Mouse (Mus musculus): ENCODE results near the gene Rab14. TPM values are rescaled to one million over a fixed set of nuclear protein-coding genes. Genes with fewer than 3 reads are reported as not detected.

Rab14 gene
- polyA plus RNA-seq, 1 experiment from 2014 or later: 308 TPM

- no peak for ATAC-seq (ENCODE audit: low FRiP score, low TSS enrichment)
- H3K4me1 ChIP-seq (ENCODE audit: control insufficient read depth, insufficient read depth, low read length): no peaks in the 10 kb centered on the region
- no peak overlapping the region for H3K4me3 ChIP-seq (ENCODE audit: low read length)
- H3K36me3 ChIP-seq (ENCODE audit: control insufficient read depth, insufficient read depth, low read length): peaks cover 67% of the 10 kb centered on the region
- no peak overlapping the region for H3K4me2 ChIP-seq (replicated peaks; ENCODE audit: low read depth, low read length)
- WGBS: 93% methylated on average over 5 of the region's 5 CpGs
- H3K9ac ChIP-seq (ENCODE audit: low read depth, low read length): no peak overlapping the region
- no peaks in the 10 kb centered on the region for H3K27me3 ChIP-seq (ENCODE audit: control insufficient read depth, insufficient read depth, low read length)
- no peak overlapping the region for H3K27ac ChIP-seq (ENCODE audit: low read depth, low read length)
- H3K9me3 ChIP-seq (ENCODE audit: control insufficient read depth, low read length): no peaks in the 10 kb centered on the region
Observed at GRCm38 (mm10) chr2:35188929-35189328, 12.0 kb downstream of the Rab14 start.

- H3K27me3 ChIP-seq (ENCODE audit: control insufficient read depth, insufficient read depth, low read length): no peaks in the 10 kb centered on the region
- ATAC-seq (ENCODE audit: low FRiP score, low TSS enrichment): no peak
- H3K4me1 ChIP-seq (ENCODE audit: control insufficient read depth, insufficient read depth, low read length): no peaks in the 10 kb centered on the region
- no peaks in the 10 kb centered on the region for H3K9me3 ChIP-seq (ENCODE audit: control insufficient read depth, low read length)
- no peak overlapping the region for H3K27ac ChIP-seq (ENCODE audit: low read depth, low read length)
- peaks cover 79% of the 10 kb centered on the region for H3K36me3 ChIP-seq (ENCODE audit: control insufficient read depth, insufficient read depth, low read length)
- no peak overlapping the region for H3K4me2 ChIP-seq (replicated peaks; ENCODE audit: low read depth, low read length)
- no peak overlapping the region for H3K4me3 ChIP-seq (ENCODE audit: low read length)
- 76% methylated on average over 6 of the region's 6 CpGs for WGBS
- no peak overlapping the region for H3K9ac ChIP-seq (ENCODE audit: low read depth, low read length)
Observed at GRCm38 (mm10) chr2:35183115-35183673, 17.7 kb downstream of the Rab14 start.

GRCm38 (mm10) chr2:35178153-35178552 is 22.8 kb downstream of the Rab14 start:
- ATAC-seq (ENCODE audit: low FRiP score, low TSS enrichment): no peak
- H3K27ac ChIP-seq (ENCODE audit: low read depth, low read length): no peak overlapping the region
- no peaks in the 10 kb centered on the region for H3K9me3 ChIP-seq (ENCODE audit: control insufficient read depth, low read length)
- WGBS: 85% methylated on average over 3 of the region's 3 CpGs
- no peaks in the 10 kb centered on the region for H3K27me3 ChIP-seq (ENCODE audit: control insufficient read depth, insufficient read depth, low read length)
- no peaks in the 10 kb centered on the region for H3K4me1 ChIP-seq (ENCODE audit: control insufficient read depth, insufficient read depth, low read length)
- no peak overlapping the region for H3K4me2 ChIP-seq (replicated peaks; ENCODE audit: low read depth, low read length)
- H3K4me3 ChIP-seq (ENCODE audit: low read length): no peak overlapping the region
- peaks cover 83% of the 10 kb centered on the region for H3K36me3 ChIP-seq (ENCODE audit: control insufficient read depth, insufficient read depth, low read length)
- no peak overlapping the region for H3K9ac ChIP-seq (ENCODE audit: low read depth, low read length)

GRCm38 (mm10) chr2:35175281-35176065 is 25.4 kb downstream of the Rab14 start:
- Histone ChIP-seq H3K9ac (ENCODE audit: low read depth, low read length) (no peak overlapping the region), H3K4me2 (replicated peaks; ENCODE audit: low read depth, low read length) (no peak overlapping the region), H3K4me1 (ENCODE audit: control insufficient read depth, insufficient read depth, low read length) (no peaks in the 10 kb centered on the region), H3K27ac (ENCODE audit: low read depth, low read length) (no peak overlapping the region), H3K27me3 (ENCODE audit: control insufficient read depth, insufficient read depth, low read length) (no peaks in the 10 kb centered on the region), H3K4me3 (ENCODE audit: low read length) (no peak overlapping the region), H3K9me3 (ENCODE audit: control insufficient read depth, low read length) (no peaks in the 10 kb centered on the region), H3K36me3 (ENCODE audit: control insufficient read depth, insufficient read depth, low read length) (peaks cover 91% of the 10 kb centered on the region)
- WGBS: 93% methylated on average over 12 of the region's 12 CpGs
- no peak for ATAC-seq (ENCODE audit: low FRiP score, low TSS enrichment)

- no peak overlapping the region for H3K27ac ChIP-seq (ENCODE audit: low read depth, low read length)
- ATAC-seq (ENCODE audit: low FRiP score, low TSS enrichment): no peak
- H3K4me3 ChIP-seq (ENCODE audit: low read length): no peak overlapping the region
- H3K9me3 ChIP-seq (ENCODE audit: control insufficient read depth, low read length): no peaks in the 10 kb centered on the region
- H3K36me3 ChIP-seq (ENCODE audit: control insufficient read depth, insufficient read depth, low read length): peaks cover 89% of the 10 kb centered on the region
- no peaks in the 10 kb centered on the region for H3K27me3 ChIP-seq (ENCODE audit: control insufficient read depth, insufficient read depth, low read length)
- H3K9ac ChIP-seq (ENCODE audit: low read depth, low read length): no peak overlapping the region
- H3K4me2 ChIP-seq (replicated peaks; ENCODE audit: low read depth, low read length): no peak overlapping the region
- H3K4me1 ChIP-seq (ENCODE audit: control insufficient read depth, insufficient read depth, low read length): no peaks in the 10 kb centered on the region
- WGBS: 38% methylated on average over 5 of the region's 5 CpGs
Observed at GRCm38 (mm10) chr2:35174100-35174499, 26.8 kb downstream of the Rab14 start.

- Histone ChIP-seq H3K27me3 (ENCODE audit: control insufficient read depth, insufficient read depth, low read length) (no peaks in the 10 kb centered on the region), H3K36me3 (ENCODE audit: control insufficient read depth, insufficient read depth, low read length) (peaks cover 87% of the 10 kb centered on the region), H3K9me3 (ENCODE audit: control insufficient read depth, low read length) (no peaks in the 10 kb centered on the region), H3K4me3 (ENCODE audit: low read length) (no peak overlapping the region), H3K9ac (ENCODE audit: low read depth, low read length) (no peak overlapping the region), H3K27ac (ENCODE audit: low read depth, low read length) (no peak overlapping the region), H3K4me2 (replicated peaks; ENCODE audit: low read depth, low read length) (no peak overlapping the region), H3K4me1 (ENCODE audit: control insufficient read depth, insufficient read depth, low read length) (no peaks in the 10 kb centered on the region)
- 86% methylated on average over 5 of the region's 5 CpGs for WGBS
- ATAC-seq (ENCODE audit: low FRiP score, low TSS enrichment): no peak
Observed at GRCm38 (mm10) chr2:35173666-35174065, 27.3 kb downstream of the Rab14 start.

GRCm38 (mm10) chr2:35172246-35172645 is 28.7 kb downstream of the Rab14 start:
- Histone ChIP-seq H3K36me3 (ENCODE audit: control insufficient read depth, insufficient read depth, low read length) (peaks cover 94% of the 10 kb centered on the region), H3K9ac (ENCODE audit: low read depth, low read length) (no peak overlapping the region), H3K4me1 (ENCODE audit: control insufficient read depth, insufficient read depth, low read length) (no peaks in the 10 kb centered on the region), H3K4me3 (ENCODE audit: low read length) (no peak overlapping the region), H3K27ac (ENCODE audit: low read depth, low read length) (no peak overlapping the region), H3K27me3 (ENCODE audit: control insufficient read depth, insufficient read depth, low read length) (no peaks in the 10 kb centered on the region), H3K4me2 (replicated peaks; ENCODE audit: low read depth, low read length) (no peak overlapping the region), H3K9me3 (ENCODE audit: control insufficient read depth, low read length) (no peaks in the 10 kb centered on the region)
- ATAC-seq (ENCODE audit: low FRiP score, low TSS enrichment): no peak
- 98% methylated on average over 4 of the region's 4 CpGs for WGBS

GRCm38 (mm10) chr2:35171341-35171861 is 29.5 kb downstream of the Rab14 start:
- Histone ChIP-seq H3K27me3 (ENCODE audit: control insufficient read depth, insufficient read depth, low read length) (no peaks in the 10 kb centered on the region), H3K36me3 (ENCODE audit: control insufficient read depth, insufficient read depth, low read length) (peaks cover 92% of the 10 kb centered on the region), H3K4me3 (ENCODE audit: low read length) (no peak overlapping the region), H3K4me2 (replicated peaks; ENCODE audit: low read depth, low read length) (no peak overlapping the region), H3K9ac (ENCODE audit: low read depth, low read length) (no peak overlapping the region), H3K27ac (ENCODE audit: low read depth, low read length) (no peak overlapping the region), H3K9me3 (ENCODE audit: control insufficient read depth, low read length) (no peaks in the 10 kb centered on the region), H3K4me1 (ENCODE audit: control insufficient read depth, insufficient read depth, low read length) (no peaks in the 10 kb centered on the region)
- no peak for ATAC-seq (ENCODE audit: low FRiP score, low TSS enrichment)
- WGBS: 91% methylated on average over 10 of the region's 10 CpGs

GRCm38 (mm10) chr2:35169452-35169851 is 31.5 kb downstream of the Rab14 start:
- no peaks in the 10 kb centered on the region for H3K9me3 ChIP-seq (ENCODE audit: control insufficient read depth, low read length)
- no peak overlapping the region for H3K4me3 ChIP-seq (ENCODE audit: low read length)
- H3K27ac ChIP-seq (ENCODE audit: low read depth, low read length): no peak overlapping the region
- no peak for ATAC-seq (ENCODE audit: low FRiP score, low TSS enrichment)
- H3K4me2 ChIP-seq (replicated peaks; ENCODE audit: low read depth, low read length): no peak overlapping the region
- H3K36me3 ChIP-seq (ENCODE audit: control insufficient read depth, insufficient read depth, low read length): peaks cover 88% of the 10 kb centered on the region
- no peak overlapping the region for H3K9ac ChIP-seq (ENCODE audit: low read depth, low read length)
- no peaks in the 10 kb centered on the region for H3K4me1 ChIP-seq (ENCODE audit: control insufficient read depth, insufficient read depth, low read length)
- WGBS: 95% methylated on average over 2 of the region's 2 CpGs
- H3K27me3 ChIP-seq (ENCODE audit: control insufficient read depth, insufficient read depth, low read length): no peaks in the 10 kb centered on the region
